Mouse (Mus musculus) CH12.LX (cell line): ENCODE results near the gene Olfr453. TPM values are rescaled to one million over a fixed set of nuclear protein-coding genes. Genes with fewer than 3 reads are reported as not detected.

Experiments
- DNase-seq: peaks from one replicate; pipeline ENCODE4 v3.0.0-alpha.2; 2013; ENCODE audit errors: extremely low read depth
- H3K27ac ChIP-seq: 2 replicates; pipeline ENCODE4 v1.5.1; 2012; ENCODE audit warnings: low read depth, mild to moderate bottlenecking, control low read depth, moderate library complexity; ENCODE audit not compliant: insufficient read depth
- H3K27me3 ChIP-seq: replicated peaks from 2 replicates; pipeline ENCODE3; 2012; ENCODE audit warnings: inconsistent platforms
- H3K36me3 ChIP-seq, 2 experiments: replicated peaks in 1 of 2; 2 replicates each; pipeline versions ENCODE3 to v1.6.1; 2012; ENCODE audit warnings: inconsistent platforms in 1 of 2, low read length in 1 of 2, mild to moderate bottlenecking in 1 of 2, mixed read lengths in 1 of 2, moderate library complexity in 1 of 2; ENCODE audit not compliant: control insufficient read depth in 1 of 2, insufficient read depth in 1 of 2
- H3K4me1 ChIP-seq, 2 experiments: 2 replicates each; pipeline ENCODE4 v1.6.1; 2012; ENCODE audit warnings: inconsistent platforms in 1 of 2, moderate library complexity in 1 of 2; ENCODE audit not compliant: insufficient read depth in 2 of 2, control insufficient read depth in 1 of 2
- H3K4me2 ChIP-seq: 2 replicates; pipeline ENCODE4 v1.6.1; 2012; ENCODE audit warnings: low read depth, mild to moderate bottlenecking, control low read depth; ENCODE audit not compliant: poor library complexity, insufficient read depth, severe bottlenecking
- H3K4me3 ChIP-seq, 3 experiments: fragments of 150-350 bp in 1 of 3; sonication (generic) in 1 of 3; replicated peaks in 1 of 3; 2 replicates each; pipeline versions ENCODE3 to v1.5.1; 2011 to 2012; ENCODE audit warnings: low read depth in 2 of 3, low read length in 2 of 3, mild to moderate bottlenecking in 2 of 3, moderate library complexity in 2 of 3, control low read depth in 1 of 3, improper control_type of control experiment in 1 of 3, inconsistent platforms in 1 of 3, mixed read lengths in 1 of 3; ENCODE audit not compliant: poor library complexity in 1 of 3
- H3K79me2 ChIP-seq: replicated peaks from 2 replicates; pipeline ENCODE4 v1.6.1; 2012; ENCODE audit warnings: mild to moderate bottlenecking, moderate library complexity; ENCODE audit not compliant: control insufficient read depth, poor library complexity, insufficient read depth, severe bottlenecking; ENCODE audit errors: extremely low read depth
- H3K9ac ChIP-seq: 2 replicates; pipeline ENCODE4 v1.6.1; 2012; ENCODE audit warnings: low read depth, mild to moderate bottlenecking, control low read depth, moderate library complexity; ENCODE audit not compliant: insufficient read depth
- H3K9me3 ChIP-seq: replicated peaks from 2 replicates; pipeline ENCODE3; 2012; ENCODE audit warnings: low read length, inconsistent platforms, mixed read lengths
- HCFC1 ChIP-seq: IDR thresholded peaks from 2 replicates; pipeline ENCODE4 v1.6.1; 2012; ENCODE audit warnings: low read depth, mild to moderate bottlenecking, inconsistent platforms, low read length, improper control_type of control experiment
- MAFK ChIP-seq: IDR thresholded peaks from 2 replicates; pipeline ENCODE4 v1.6.1; 2011; ENCODE audit warnings: low read length, improper control_type of control experiment; ENCODE audit not compliant: insufficient replicate concordance
- MAZ ChIP-seq: IDR thresholded peaks from 2 replicates; pipeline ENCODE4 v1.6.1; 2012; ENCODE audit warnings: low read depth, mild to moderate bottlenecking, inconsistent platforms, low read length, improper control_type of control experiment, moderate library complexity
- POLR2A ChIP-seq: IDR thresholded peaks from 2 replicates; pipeline ENCODE4 v1.6.1; 2011; ENCODE audit warnings: low read depth, mild to moderate bottlenecking, improper control_type of control experiment, low read length
- RAD21 ChIP-seq: IDR thresholded peaks from 2 replicates; pipeline ENCODE4 v1.6.1; 2011; ENCODE audit warnings: low read depth, mild to moderate bottlenecking, low read length, improper control_type of control experiment, moderate library complexity
- USF1 ChIP-seq: IDR thresholded peaks from 2 replicates; pipeline ENCODE4 v1.6.1; 2014; ENCODE audit warnings: low read depth, mild to moderate bottlenecking, inconsistent platforms, low read length, improper control_type of control experiment
- dilution Hi-C: fragments of 300-500 bp; cut with MboI; formaldehyde crosslinking; loops from 2 replicates; pipeline ENCODE4 v1.14.3; 2020; ENCODE audit warnings: low sequenced_read_pairs; ENCODE audit not compliant: extremely low pct_unique_long_range_greater_than_20kb, extremely low pct_ligation_motif_present
- in situ Hi-C: fragments of 300-500 bp; cut with MboI; formaldehyde crosslinking; loops from 3 replicates; pipeline ENCODE4 v1.14.3; 2019; ENCODE audit warnings: low sequenced_read_pairs, low pct_ligation_motif_present, low pct_unique_long_range_greater_than_20kb, mixed read lengths
- polyA plus RNA-seq: library from polyadenylated mRNA; unstranded; fragments of >175 nt; gene quantifications from 2 replicates; pipeline ENCODE4 v1.2.1, GENCODE M21; 2012; ENCODE audit warnings: low read depth; ENCODE audit not compliant: insufficient read length
- total RNA-seq, 2 experiments: library from RNA; depleted of rRNA; stranded (reverse); fragments of 300-350 nt in 1 of 2; fragments of >200 nt in 1 of 2; gene quantifications; 2 replicates each; pipeline ENCODE4 v1.2.3; 2012 to 2014

Gene Olfr453
- total and polyA plus RNA-seq, 3 experiments = not detected

GRCm38 (mm10) chr6:42709291-42710211 lies 29.6 kb upstream of the Olfr453 start, which contains the start of gene Tcaf1:
Gene Tcaf1 (minus strand): TSS chr6:42710088.
- dilution Hi-C loops (no loop called here), in situ Hi-C loops (no loop called here)
- no peak within 1 kb of the TSS for H3K27ac ChIP-seq
- H3K4me3 ChIP-seq = no peak within 1 kb of the TSS
- H3K27me3 ChIP-seq = no peaks in the 10 kb centered on the region
- no peak within 1 kb of the TSS for H3K4me2 ChIP-seq
- no peaks in the 10 kb centered on the region for H3K36me3 ChIP-seq
- H3K9ac ChIP-seq = no peak within 1 kb of the TSS
- DNase-seq = no peak
- H3K79me2 ChIP-seq = no peaks in the 10 kb centered on the region
- H3K9me3 ChIP-seq = no peaks in the 10 kb centered on the region
- TF ChIP-seq RAD21 = no peak
- no peaks in the 10 kb centered on the region for H3K4me1 ChIP-seq

DNA sequence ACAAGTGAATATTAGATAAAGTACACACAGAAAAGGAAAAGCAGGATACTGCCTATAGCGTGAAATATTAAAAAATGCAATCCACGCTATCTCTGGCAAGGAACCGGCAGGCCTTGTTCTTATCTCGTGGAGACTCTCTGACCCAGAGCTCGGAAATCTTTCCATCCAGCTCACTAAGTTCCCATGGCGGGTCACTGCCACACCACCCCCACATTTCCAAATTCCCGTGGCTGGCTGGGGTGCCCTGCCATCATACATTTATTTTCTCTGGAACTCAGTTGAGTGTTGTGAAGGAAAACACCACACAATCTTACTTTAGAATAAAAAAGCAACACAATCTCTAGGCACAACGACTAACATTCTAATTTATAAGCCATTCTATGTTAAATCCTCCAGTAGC lies 24.5 kb upstream of the Olfr453 start:
- DNase-seq = no peak
- Histone ChIP-seq H3K79me2 (no peaks in the 10 kb centered on the region), H3K27me3 (no peaks in the 10 kb centered on the region), H3K4me3 (no peak overlapping the region), H3K9me3 (no peaks in the 10 kb centered on the region), H3K27ac (no peak overlapping the region), H3K4me2 (no peak overlapping the region), H3K36me3 (no peaks in the 10 kb centered on the region), H3K9ac (no peak overlapping the region), H3K4me1 (no peaks in the 10 kb centered on the region)
- dilution Hi-C loops (no loop called here), in situ Hi-C loops (no loop called here)
- no peak for TF ChIP-seq MAZ

- H3K27me3 ChIP-seq = no peaks in the 10 kb centered on the region
- in situ Hi-C loops = no loop called here
- H3K36me3 ChIP-seq = no peaks in the 10 kb centered on the region
- no peak for DNase-seq
- H3K4me2 ChIP-seq = no peak overlapping the region
- no peaks in the 10 kb centered on the region for H3K9me3 ChIP-seq
- dilution Hi-C loops = no loop called here
- no peak overlapping the region for H3K9ac ChIP-seq
- H3K4me1 ChIP-seq = no peaks in the 10 kb centered on the region
- H3K79me2 ChIP-seq = no peaks in the 10 kb centered on the region
- no peak for TF ChIP-seq MAFK
- no peak for TF ChIP-seq POLR2A
- TF ChIP-seq USF1 = no peak
- no peak for TF ChIP-seq HCFC1
- H3K4me3 ChIP-seq = no peak overlapping the region
- H3K27ac ChIP-seq = no peak overlapping the region
These were observed 21.2 kb upstream of the Olfr453 start for GRCm38 (mm10) chr6:42717973-42718372.
